Mouse (Mus musculus): ENCODE data around the gene Chrng. TPM values are rescaled to one million over a fixed set of nuclear protein-coding genes. Genes with fewer than 3 reads are reported as not detected.

Gene Chrng
- total and polyA plus RNA-seq, 3 experiments, result 0.16 TPM; not detected in 2

- no peak for TF ChIP-seq TAL1 (conservative IDR thresholded peaks at IDR 0.05; ENCODE audit: low read depth, low read length)
- no peak for TF ChIP-seq POLR2AphosphoS5 (IDR thresholded peaks at IDR 0.05; ENCODE audit: insufficient replicate concordance, low read depth, low read length)
- no peak for TF ChIP-seq GATA2 (IDR thresholded peaks at IDR 0.05; ENCODE audit: borderline replicate concordance, low read depth, low read length)
- TF ChIP-seq GATA1 (IDR thresholded peaks at IDR 0.05; ENCODE audit: borderline replicate concordance, low read length), result no peak
- no peak for TF ChIP-seq CTCF (IDR thresholded peaks at IDR 0.05; ENCODE audit: low read depth, low read length)
- H3K36me3 ChIP-seq (replicated peaks), result no peaks in the 10 kb centered on the region
- no peak for ATAC-seq (ENCODE audit: extremely low read depth, insufficient number of reproducible peaks, low FRiP score, poor library complexity, severe bottlenecking)
- no peak overlapping the region for H3K4me3 ChIP-seq (ENCODE audit: low read depth, low read length)
- no peaks in the 10 kb centered on the region for H3K9me3 ChIP-seq (replicated peaks)
- H3K27me3 ChIP-seq (ENCODE audit: insufficient read depth, low read length), result peaks cover 34% of the 10 kb centered on the region
- DNase-seq (ENCODE audit: low spot score), result no peak
- peaks cover 3% of the 10 kb centered on the region; the same call in 1 of the 2 replicates for H3K4me1 ChIP-seq (ENCODE audit: insufficient read depth, low read depth, low read length)
Measured at GRCm38 (mm10) chr1:87170458-87170857, 34.0 kb upstream of the Chrng start.

DNA sequence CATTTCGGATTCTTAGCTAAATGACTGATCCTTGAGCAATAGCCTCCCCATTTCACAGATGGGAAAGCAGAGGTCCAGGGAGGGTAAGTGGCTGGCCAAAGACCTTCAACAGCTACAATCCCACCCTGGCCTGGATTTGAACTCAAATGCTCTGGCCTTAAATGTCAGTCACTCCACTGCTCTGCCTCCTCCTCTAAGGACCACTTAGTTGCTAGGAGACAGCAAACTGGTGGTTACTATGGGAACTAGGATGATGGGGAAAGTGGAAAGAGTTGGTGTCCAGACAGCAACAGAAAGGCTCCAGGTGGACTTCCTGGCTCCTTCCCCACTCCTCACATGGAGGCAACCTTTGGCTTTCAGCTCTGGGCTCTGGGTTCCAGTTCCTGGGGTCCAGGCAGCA, 33.1 kb upstream of the Chrng start:
- H3K36me3 ChIP-seq (replicated peaks), result no peaks in the 10 kb centered on the region
- H3K4me3 ChIP-seq (ENCODE audit: low read depth, low read length), result no peak overlapping the region
- H3K4me1 ChIP-seq (ENCODE audit: insufficient read depth, low read depth, low read length), result peaks cover 3% of the 10 kb centered on the region; the same call in 1 of the 2 replicates
- TF ChIP-seq GATA1 (IDR thresholded peaks at IDR 0.05; ENCODE audit: borderline replicate concordance, low read length) (no peak), POLR2AphosphoS5 (IDR thresholded peaks at IDR 0.05; ENCODE audit: insufficient replicate concordance, low read depth, low read length) (no peak), CTCF (IDR thresholded peaks at IDR 0.05; ENCODE audit: low read depth, low read length) (no peak), GATA2 (IDR thresholded peaks at IDR 0.05; ENCODE audit: borderline replicate concordance, low read depth, low read length) (no peak), TAL1 (conservative IDR thresholded peaks at IDR 0.05; ENCODE audit: low read depth, low read length) (no peak)
- no peak for ATAC-seq (ENCODE audit: extremely low read depth, insufficient number of reproducible peaks, low FRiP score, poor library complexity, severe bottlenecking)
- peaks cover 42% of the 10 kb centered on the region for H3K27me3 ChIP-seq (ENCODE audit: insufficient read depth, low read length)
- DNase-seq (ENCODE audit: low spot score), result no peak
- H3K9me3 ChIP-seq (replicated peaks), result no peaks in the 10 kb centered on the region

- peaks cover 3% of the 10 kb centered on the region; the same call in 1 of the 2 replicates for H3K4me1 ChIP-seq (ENCODE audit: insufficient read depth, low read depth, low read length)
- ATAC-seq (ENCODE audit: extremely low read depth, insufficient number of reproducible peaks, low FRiP score, poor library complexity, severe bottlenecking), result no peak
- no peak for TF ChIP-seq GATA1 (IDR thresholded peaks at IDR 0.05; ENCODE audit: borderline replicate concordance, low read length)
- no peak for TF ChIP-seq CTCF (IDR thresholded peaks at IDR 0.05; ENCODE audit: low read depth, low read length)
- TF ChIP-seq GATA2 (IDR thresholded peaks at IDR 0.05; ENCODE audit: borderline replicate concordance, low read depth, low read length), result no peak
- TF ChIP-seq POLR2AphosphoS5 (IDR thresholded peaks at IDR 0.05; ENCODE audit: insufficient replicate concordance, low read depth, low read length), result no peak
- TF ChIP-seq TAL1 (conservative IDR thresholded peaks at IDR 0.05; ENCODE audit: low read depth, low read length), result no peak
- no peaks in the 10 kb centered on the region for H3K9me3 ChIP-seq (replicated peaks)
- no peak for DNase-seq (ENCODE audit: low spot score)
- H3K27me3 ChIP-seq (ENCODE audit: insufficient read depth, low read length), result peaks cover 38% of the 10 kb centered on the region
- H3K36me3 ChIP-seq (replicated peaks), result no peaks in the 10 kb centered on the region
- H3K4me3 ChIP-seq (ENCODE audit: low read depth, low read length), result no peak overlapping the region
Measured at GRCm38 (mm10) chr1:87172316-87172715, 32.1 kb upstream of the Chrng start.

- Histone ChIP-seq H3K4me1 (ENCODE audit: insufficient read depth, low read depth, low read length) (peaks cover 3% of the 10 kb centered on the region; the same call in 1 of the 2 replicates), H3K4me3 (ENCODE audit: low read depth, low read length) (no peak overlapping the region), H3K9me3 (replicated peaks) (no peaks in the 10 kb centered on the region), H3K27me3 (ENCODE audit: insufficient read depth, low read length) (peaks cover 38% of the 10 kb centered on the region), H3K36me3 (replicated peaks) (no peaks in the 10 kb centered on the region)
- TF ChIP-seq CTCF (IDR thresholded peaks at IDR 0.05; ENCODE audit: low read depth, low read length) (peak; percentile 40), TAL1 (conservative IDR thresholded peaks at IDR 0.05; ENCODE audit: low read depth, low read length) (no peak)
- peak; percentile 70 for DNase-seq (ENCODE audit: low spot score)
- ATAC-seq (ENCODE audit: extremely low read depth, insufficient number of reproducible peaks, low FRiP score, poor library complexity, severe bottlenecking), result no peak; the same call in 1 of the 2 replicates
Measured at GRCm38 (mm10) chr1:87174006-87174955, 30.2 kb upstream of the Chrng start.

- Histone ChIP-seq H3K4me3 (ENCODE audit: low read depth, low read length) (no peak overlapping the region), H3K27me3 (ENCODE audit: insufficient read depth, low read length) (peaks cover 42% of the 10 kb centered on the region), H3K9me3 (replicated peaks) (no peaks in the 10 kb centered on the region), H3K4me1 (ENCODE audit: insufficient read depth, low read depth, low read length) (peaks cover 3% of the 10 kb centered on the region; the same call in 1 of the 2 replicates), H3K36me3 (replicated peaks) (no peaks in the 10 kb centered on the region)
- ATAC-seq (ENCODE audit: extremely low read depth, insufficient number of reproducible peaks, low FRiP score, poor library complexity, severe bottlenecking) (no peak), DNase-seq (ENCODE audit: low spot score) (no peak)
- TF ChIP-seq GATA2 (IDR thresholded peaks at IDR 0.05; ENCODE audit: borderline replicate concordance, low read depth, low read length), result no peak
- TF ChIP-seq POLR2AphosphoS5 (IDR thresholded peaks at IDR 0.05; ENCODE audit: insufficient replicate concordance, low read depth, low read length), result no peak
- TF ChIP-seq CTCF (IDR thresholded peaks at IDR 0.05; ENCODE audit: low read depth, low read length), result no peak
- no peak for TF ChIP-seq TAL1 (conservative IDR thresholded peaks at IDR 0.05; ENCODE audit: low read depth, low read length)
- no peak for TF ChIP-seq GATA1 (IDR thresholded peaks at IDR 0.05; ENCODE audit: borderline replicate concordance, low read length)
Measured at GRCm38 (mm10) chr1:87175852-87176292, 28.6 kb upstream of the Chrng start.

DNA sequence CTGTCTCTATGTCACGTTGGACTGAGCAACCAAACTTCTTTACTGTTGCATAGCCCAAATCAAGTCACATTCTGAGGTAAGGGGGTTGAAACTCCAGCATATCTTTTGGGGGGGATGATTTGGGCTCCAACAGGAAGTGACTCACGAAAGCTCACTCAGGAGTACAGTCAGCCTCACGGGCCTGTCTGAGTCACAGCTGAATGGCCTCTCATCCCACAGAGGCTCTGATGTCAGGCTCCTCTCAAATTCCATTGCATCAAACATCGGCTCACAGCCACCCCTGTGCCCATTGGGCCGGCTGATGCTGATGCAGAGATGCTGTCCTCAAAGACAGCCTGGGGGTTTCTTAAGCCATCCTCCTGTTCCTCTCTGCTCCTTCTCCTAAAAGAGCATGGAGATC, 23.6 kb upstream of the Chrng start:
- peaks cover 3% of the 10 kb centered on the region for H3K4me1 ChIP-seq (ENCODE audit: insufficient read depth, low read depth, low read length)
- no peaks in the 10 kb centered on the region for H3K36me3 ChIP-seq (replicated peaks)
- peaks cover 29% of the 10 kb centered on the region; the same call in 1 of the 2 replicates for H3K27me3 ChIP-seq (ENCODE audit: insufficient read depth, low read length)
- DNase-seq (ENCODE audit: low spot score) (no peak), ATAC-seq (ENCODE audit: extremely low read depth, insufficient number of reproducible peaks, low FRiP score, poor library complexity, severe bottlenecking) (no peak)
- TF ChIP-seq POLR2AphosphoS5 (IDR thresholded peaks at IDR 0.05; ENCODE audit: insufficient replicate concordance, low read depth, low read length) (no peak), GATA1 (IDR thresholded peaks at IDR 0.05; ENCODE audit: borderline replicate concordance, low read length) (no peak), GATA2 (IDR thresholded peaks at IDR 0.05; ENCODE audit: borderline replicate concordance, low read depth, low read length) (no peak), TAL1 (conservative IDR thresholded peaks at IDR 0.05; ENCODE audit: low read depth, low read length) (no peak), CTCF (IDR thresholded peaks at IDR 0.05; ENCODE audit: low read depth, low read length) (no peak)
- H3K4me3 ChIP-seq (ENCODE audit: low read depth, low read length), result no peak overlapping the region
- H3K9me3 ChIP-seq (replicated peaks), result no peaks in the 10 kb centered on the region
